Mouse (Mus musculus): ENCODE measurements around the gene Haus6. TPM values are rescaled to one million over a fixed set of nuclear protein-coding genes. Genes with fewer than 3 reads are reported as not detected.
"Not testable (repeated sequence)": the region's sequence is repeated elsewhere in the genome, so short reads cannot be mapped to it uniquely, and the experiment has no call there.

The Haus6 gene
- polyA plus RNA-seq, 1 experiment = 7.4 TPM

- Histone ChIP-seq H3K4me1 (ENCODE audit: control insufficient read depth, insufficient read depth, low read length) (no peaks in the 10 kb centered on the region), H3K4me3 (replicated peaks; ENCODE audit: control insufficient read depth, low read depth, low read length) (no peak overlapping the region), H3K27ac (ENCODE audit: control insufficient read depth, insufficient read depth, low read depth, low read length, poor library complexity) (no peak overlapping the region)
- 82% methylated on average over 4 of the region's 4 CpGs for WGBS
- no peak for TF ChIP-seq CTCF (IDR thresholded peaks at IDR 0.05; ENCODE audit: control insufficient read depth, insufficient read depth, low read length)
- TF ChIP-seq POLR2A (IDR thresholded peaks at IDR 0.05; ENCODE audit: borderline replicate concordance, control insufficient read depth, low read depth, low read length) = no peak
Measured at GRCm38 (mm10) chr4:86631831-86632230, 20.0 kb upstream of the Haus6 start.

- H3K4me1 ChIP-seq (ENCODE audit: control insufficient read depth, insufficient read depth, low read length); H3K27ac ChIP-seq (ENCODE audit: control insufficient read depth, insufficient read depth, low read depth, low read length, poor library complexity); H3K4me3 ChIP-seq (replicated peaks; ENCODE audit: control insufficient read depth, low read depth, low read length): not testable (repeated sequence)
- whole genome bisulfite sequencing = 76% methylated on average over 7 of the region's 7 CpGs
Measured at GRCm38 (mm10) chr4:86626496-86626895, 14.6 kb upstream of the Haus6 start.

- TF ChIP-seq POLR2A (IDR thresholded peaks at IDR 0.05; ENCODE audit: borderline replicate concordance, control insufficient read depth, low read depth, low read length) = no peak
Measured at GRCm38 (mm10) chr4:86625463-86625862, 13.6 kb upstream of the Haus6 start.

GRCm38 (mm10) chr4:86622532-86622931 lies 10.7 kb upstream of the Haus6 start:
- H3K4me1 ChIP-seq (ENCODE audit: control insufficient read depth, insufficient read depth, low read length); H3K4me3 ChIP-seq (replicated peaks; ENCODE audit: control insufficient read depth, low read depth, low read length); H3K27ac ChIP-seq (ENCODE audit: control insufficient read depth, insufficient read depth, low read depth, low read length, poor library complexity): not testable (repeated sequence)
- WGBS = 73% methylated on average over 1 of the region's 1 CpGs

More at GRCm38 (mm10) chr4:86625463-86625862, 13.6 kb upstream of the Haus6 start:
- Histone ChIP-seq H3K4me1 (ENCODE audit: control insufficient read depth, insufficient read depth, low read length) (no peaks in the 10 kb centered on the region), H3K27ac (ENCODE audit: control insufficient read depth, insufficient read depth, low read depth, low read length, poor library complexity) (no peak overlapping the region), H3K4me3 (replicated peaks; ENCODE audit: control insufficient read depth, low read depth, low read length) (no peak overlapping the region)
- 44% methylated on average over 5 of the region's 5 CpGs for WGBS

GRCm38 (mm10) chr4:86622116-86622515 lies 10.3 kb upstream of the Haus6 start:
- WGBS = 62% methylated on average over 3 of the region's 3 CpGs
- Histone ChIP-seq H3K4me1 (ENCODE audit: control insufficient read depth, insufficient read depth, low read length) (no peaks in the 10 kb centered on the region), H3K27ac (ENCODE audit: control insufficient read depth, insufficient read depth, low read depth, low read length, poor library complexity) (no peak overlapping the region), H3K4me3 (replicated peaks; ENCODE audit: control insufficient read depth, low read depth, low read length) (no peak overlapping the region)
- no peak for TF ChIP-seq POLR2A (IDR thresholded peaks at IDR 0.05; ENCODE audit: borderline replicate concordance, control insufficient read depth, low read depth, low read length)
- no peak for TF ChIP-seq CTCF (IDR thresholded peaks at IDR 0.05; ENCODE audit: control insufficient read depth, insufficient read depth, low read length)

GRCm38 (mm10) chr4:86620506-86620905 lies 8.7 kb upstream of the Haus6 start:
- TF ChIP-seq CTCF (IDR thresholded peaks at IDR 0.05; ENCODE audit: control insufficient read depth, insufficient read depth, low read length) (no peak), POLR2A (IDR thresholded peaks at IDR 0.05; ENCODE audit: borderline replicate concordance, control insufficient read depth, low read depth, low read length) (no peak)
- H3K4me1 ChIP-seq (ENCODE audit: control insufficient read depth, insufficient read depth, low read length) = no peaks in the 10 kb centered on the region
- no peak overlapping the region for H3K4me3 ChIP-seq (replicated peaks; ENCODE audit: control insufficient read depth, low read depth, low read length)
- no peak overlapping the region for H3K27ac ChIP-seq (ENCODE audit: control insufficient read depth, insufficient read depth, low read depth, low read length, poor library complexity)
- 54% methylated on average over 2 of the region's 2 CpGs for WGBS

- no peak for TF ChIP-seq POLR2A (IDR thresholded peaks at IDR 0.05; ENCODE audit: borderline replicate concordance, control insufficient read depth, low read depth, low read length)
- no peak for TF ChIP-seq CTCF (IDR thresholded peaks at IDR 0.05; ENCODE audit: control insufficient read depth, insufficient read depth, low read length)
- WGBS = 35% methylated on average over 8 of the region's 8 CpGs
- Histone ChIP-seq H3K27ac (ENCODE audit: control insufficient read depth, insufficient read depth, low read depth, low read length, poor library complexity) (0 out of 2 replicates have a peak overlapping the region, but pooled peaks have one; percentile 2), H3K4me3 (replicated peaks; ENCODE audit: control insufficient read depth, low read depth, low read length) (peak overlapping the region; percentile 96), H3K4me1 (ENCODE audit: control insufficient read depth, insufficient read depth, low read length) (no peaks in the 10 kb centered on the region)
Measured at GRCm38 (mm10) chr4:86612289-86612620, 400 bp upstream of the Haus6 start.

GRCm38 (mm10) chr4:86591304-86591703 lies 20.6 kb downstream of the Haus6 start:
- no peak for TF ChIP-seq CTCF (IDR thresholded peaks at IDR 0.05; ENCODE audit: control insufficient read depth, insufficient read depth, low read length)
- TF ChIP-seq POLR2A (IDR thresholded peaks at IDR 0.05; ENCODE audit: borderline replicate concordance, control insufficient read depth, low read depth, low read length) = no peak
- no peaks in the 10 kb centered on the region for H3K4me1 ChIP-seq (ENCODE audit: control insufficient read depth, insufficient read depth, low read length)
- H3K4me3 ChIP-seq (replicated peaks; ENCODE audit: control insufficient read depth, low read depth, low read length) = no peak overlapping the region
- no peak overlapping the region for H3K27ac ChIP-seq (ENCODE audit: control insufficient read depth, insufficient read depth, low read depth, low read length, poor library complexity)
- whole genome bisulfite sequencing = 82% methylated on average over 2 of the region's 2 CpGs

GRCm38 (mm10) chr4:86588236-86588635 lies 23.6 kb downstream of the Haus6 start:
- Histone ChIP-seq H3K27ac (ENCODE audit: control insufficient read depth, insufficient read depth, low read depth, low read length, poor library complexity) (no peak overlapping the region), H3K4me3 (replicated peaks; ENCODE audit: control insufficient read depth, low read depth, low read length) (no peak overlapping the region), H3K4me1 (ENCODE audit: control insufficient read depth, insufficient read depth, low read length) (no peaks in the 10 kb centered on the region)
- 85% methylated on average over 3 of the region's 3 CpGs for WGBS
- no peak for TF ChIP-seq POLR2A (IDR thresholded peaks at IDR 0.05; ENCODE audit: borderline replicate concordance, control insufficient read depth, low read depth, low read length)
- no peak for TF ChIP-seq CTCF (IDR thresholded peaks at IDR 0.05; ENCODE audit: control insufficient read depth, insufficient read depth, low read length)
